Mouse (Mus musculus): Measurements from ENCODE around the gene Fli1. TPM values are rescaled to one million over a fixed set of nuclear protein-coding genes. Genes with fewer than 3 reads are reported as not detected.
A peak's percentile ranks its signal among the peaks of the same experiment; 100 is the strongest.

Gene Fli1
- polyA plus RNA-seq, 1 experiment from 2014 or later, result 55.6 TPM

GRCm38 (mm10) chr9:32415952-32416351 is 126.7 kb downstream of the Fli1 start:
- Histone ChIP-seq H3K9ac (replicated peaks) (no peak overlapping the region), H3K36me3 (peaks cover 14% of the 10 kb centered on the region), H3K9me3 (no peaks in the 10 kb centered on the region), H3K4me1 (replicated peaks) (peaks cover 12% of the 10 kb centered on the region), H3K27me3 (no peaks in the 10 kb centered on the region), H3K27ac (no peak overlapping the region), H3K4me2 (no peak overlapping the region), H3K4me3 (replicated peaks) (no peak overlapping the region)
- WGBS, result 95% methylated on average over 3 of the region's 3 CpGs
- ATAC-seq (ENCODE audit: insufficient number of reproducible peaks, insufficient read depth, low FRiP score, low TSS enrichment, low read depth), result no peak

GRCm38 (mm10) chr9:32414956-32415355 is 127.7 kb downstream of the Fli1 start:
- no peak overlapping the region for H3K9ac ChIP-seq (replicated peaks)
- H3K36me3 ChIP-seq, result peaks cover 8% of the 10 kb centered on the region
- no peaks in the 10 kb centered on the region for H3K9me3 ChIP-seq
- H3K4me2 ChIP-seq, result no peak overlapping the region
- 67% methylated on average over 1 of the region's 1 CpGs for WGBS
- ATAC-seq (ENCODE audit: insufficient number of reproducible peaks, insufficient read depth, low FRiP score, low TSS enrichment, low read depth), result no peak
- no peak overlapping the region for H3K27ac ChIP-seq
- H3K27me3 ChIP-seq, result no peaks in the 10 kb centered on the region
- H3K4me3 ChIP-seq (replicated peaks), result no peak overlapping the region
- peaks cover 20% of the 10 kb centered on the region for H3K4me1 ChIP-seq (replicated peaks)

DNA sequence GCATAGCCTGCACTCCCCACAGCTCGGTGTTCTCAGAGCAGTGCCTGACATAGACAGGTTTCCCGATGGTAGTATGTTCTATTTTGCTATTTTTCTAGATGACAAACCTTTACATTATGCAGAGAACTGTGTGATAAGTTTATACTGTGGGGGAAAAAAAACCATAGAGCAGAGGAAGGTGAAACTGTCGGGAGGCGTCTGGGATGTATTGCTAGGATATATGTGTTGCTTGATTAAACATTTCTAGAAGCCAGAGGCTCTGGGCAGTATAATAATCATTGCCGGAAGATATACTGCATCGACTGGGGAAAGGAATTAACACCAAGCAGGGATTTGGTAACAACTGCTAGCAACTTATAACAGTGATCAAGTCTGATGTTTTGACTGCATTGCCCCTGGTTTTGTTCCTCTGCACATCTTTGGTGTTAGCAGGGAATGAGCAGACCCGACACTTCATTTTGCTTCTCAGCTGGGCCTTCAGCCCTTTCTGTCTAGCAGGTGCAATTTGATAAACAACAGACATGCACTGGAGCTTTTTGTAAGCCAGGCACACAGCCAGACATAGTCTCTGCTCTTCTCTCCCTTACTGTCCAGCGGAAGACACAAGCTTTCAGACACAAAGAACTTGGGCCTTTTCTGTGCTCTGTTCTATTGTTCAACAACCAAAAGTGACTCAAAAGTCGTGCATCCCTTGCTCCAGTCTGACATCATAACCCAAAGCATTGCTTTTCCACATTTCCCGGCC is 129.7 kb downstream of the Fli1 start:
- Histone ChIP-seq H3K9ac (replicated peaks) (no peak overlapping the region), H3K4me1 (replicated peaks) (peaks cover 30% of the 10 kb centered on the region), H3K27me3 (peaks cover 10% of the 10 kb centered on the region; the same call in 1 of the 2 replicates), H3K27ac (no peak overlapping the region), H3K9me3 (no peaks in the 10 kb centered on the region), H3K4me3 (replicated peaks) (no peak overlapping the region), H3K4me2 (no peak overlapping the region), H3K36me3 (no peaks in the 10 kb centered on the region)
- no peak for ATAC-seq (ENCODE audit: insufficient number of reproducible peaks, insufficient read depth, low FRiP score, low TSS enrichment, low read depth)
- 64% methylated on average over 10 of the region's 10 CpGs for WGBS

GRCm38 (mm10) chr9:32411507-32411906 is 131.2 kb downstream of the Fli1 start:
- Histone ChIP-seq H3K36me3 (no peaks in the 10 kb centered on the region), H3K4me3 (replicated peaks) (no peak overlapping the region), H3K27me3 (peaks cover 17% of the 10 kb centered on the region), H3K4me1 (replicated peaks) (peaks cover 21% of the 10 kb centered on the region), H3K9ac (replicated peaks) (no peak overlapping the region), H3K27ac (no peak overlapping the region), H3K9me3 (no peaks in the 10 kb centered on the region), H3K4me2 (no peak overlapping the region)
- ATAC-seq (ENCODE audit: insufficient number of reproducible peaks, insufficient read depth, low FRiP score, low TSS enrichment, low read depth), result no peak
- 90% methylated on average over 5 of the region's 5 CpGs for WGBS

- no peak overlapping the region for H3K4me3 ChIP-seq (replicated peaks)
- H3K27ac ChIP-seq, result peak overlapping the region; percentile 96
- ATAC-seq (ENCODE audit: insufficient number of reproducible peaks, insufficient read depth, low FRiP score, low TSS enrichment, low read depth), result no peak
- WGBS, result 89% methylated on average over 5 of the region's 5 CpGs
- peaks cover 29% of the 10 kb centered on the region for H3K4me1 ChIP-seq (replicated peaks)
- no peaks in the 10 kb centered on the region for H3K36me3 ChIP-seq
- H3K27me3 ChIP-seq, result peaks cover 17% of the 10 kb centered on the region
- no peaks in the 10 kb centered on the region for H3K9me3 ChIP-seq
- no peak overlapping the region for H3K4me2 ChIP-seq
- H3K9ac ChIP-seq (replicated peaks), result no peak overlapping the region
Observed at GRCm38 (mm10) chr9:32410671-32411070, 132.0 kb downstream of the Fli1 start.

GRCm38 (mm10) chr9:32409060-32409961 is 133.3 kb downstream of the Fli1 start:
- ATAC-seq (ENCODE audit: insufficient number of reproducible peaks, insufficient read depth, low FRiP score, low TSS enrichment, low read depth), result peak; percentile 65
- peak overlapping the region; percentile 96 for H3K27ac ChIP-seq
- peak overlapping the region; percentile 93 for H3K4me2 ChIP-seq
- H3K9ac ChIP-seq (replicated peaks), result peak overlapping the region; percentile 87
- H3K4me3 ChIP-seq (replicated peaks), result peak overlapping the region; percentile 55
- no peaks in the 10 kb centered on the region for H3K9me3 ChIP-seq
- H3K27me3 ChIP-seq, result peaks cover 17% of the 10 kb centered on the region
- H3K36me3 ChIP-seq, result no peaks in the 10 kb centered on the region
- peaks cover 32% of the 10 kb centered on the region for H3K4me1 ChIP-seq (replicated peaks)
- WGBS, result under 1% methylated on average over 47 of the region's 47 CpGs

GRCm38 (mm10) chr9:32408730-32409059 is 134.0 kb downstream of the Fli1 start:
- peak overlapping the region; percentile 93 for H3K4me2 ChIP-seq
- peak overlapping the region; percentile 96 for H3K27ac ChIP-seq
- H3K27me3 ChIP-seq, result peaks cover 17% of the 10 kb centered on the region
- H3K9me3 ChIP-seq, result no peaks in the 10 kb centered on the region
- H3K4me1 ChIP-seq (replicated peaks), result peaks cover 32% of the 10 kb centered on the region
- no peak for ATAC-seq (ENCODE audit: insufficient number of reproducible peaks, insufficient read depth, low FRiP score, low TSS enrichment, low read depth)
- peak overlapping the region; percentile 55 for H3K4me3 ChIP-seq (replicated peaks)
- 9% methylated on average over 8 of the region's 8 CpGs for WGBS
- H3K36me3 ChIP-seq, result no peaks in the 10 kb centered on the region
- H3K9ac ChIP-seq (replicated peaks), result peak overlapping the region; percentile 87

- no peaks in the 10 kb centered on the region for H3K9me3 ChIP-seq
- no peaks in the 10 kb centered on the region for H3K36me3 ChIP-seq
- no peak overlapping the region for H3K4me3 ChIP-seq (replicated peaks)
- H3K27me3 ChIP-seq, result peaks cover 17% of the 10 kb centered on the region
- peaks cover 28% of the 10 kb centered on the region for H3K4me1 ChIP-seq (replicated peaks)
- 0 out of 2 replicates have a peak, but pooled peaks have one; percentile 27 for ATAC-seq (ENCODE audit: insufficient number of reproducible peaks, insufficient read depth, low FRiP score, low TSS enrichment, low read depth)
- H3K4me2 ChIP-seq, result no peak overlapping the region
- WGBS, result 34% methylated on average over 11 of the region's 11 CpGs
- H3K9ac ChIP-seq (replicated peaks), result no peak overlapping the region
- no peak overlapping the region for H3K27ac ChIP-seq
Observed at GRCm38 (mm10) chr9:32405191-32405925, 137.3 kb downstream of the Fli1 start.

DNA sequence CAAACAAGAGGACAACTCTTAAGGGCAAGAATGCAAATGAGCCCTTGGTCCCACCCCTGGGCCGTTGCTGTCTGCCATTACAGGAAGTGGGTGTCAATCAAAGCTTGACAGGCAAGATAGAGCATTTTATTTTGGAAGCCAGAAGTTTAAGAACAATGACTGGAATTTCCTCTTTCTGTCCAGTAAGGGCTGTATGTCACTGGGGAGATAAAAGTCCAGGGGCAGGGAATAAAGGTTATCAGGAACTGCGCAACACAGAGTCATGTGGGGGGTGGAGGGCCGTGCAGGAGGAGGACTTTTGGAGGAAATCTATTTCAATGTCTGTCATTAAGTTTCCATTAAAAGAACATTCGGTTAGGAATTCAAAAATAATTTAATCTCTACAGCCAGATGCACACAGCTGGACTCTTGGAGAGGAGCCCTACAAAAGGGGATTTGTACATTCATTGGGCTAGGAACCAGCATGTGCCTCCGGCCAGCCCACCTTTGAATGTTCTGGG is 141.9 kb downstream of the Fli1 start:
- H3K4me1 ChIP-seq (replicated peaks), result peaks cover 3% of the 10 kb centered on the region
- H3K27me3 ChIP-seq, result no peaks in the 10 kb centered on the region
- H3K36me3 ChIP-seq, result no peaks in the 10 kb centered on the region
- WGBS, result 75% methylated on average over 5 of the region's 5 CpGs
- ATAC-seq (ENCODE audit: insufficient number of reproducible peaks, insufficient read depth, low FRiP score, low TSS enrichment, low read depth), result no peak
- no peaks in the 10 kb centered on the region for H3K9me3 ChIP-seq
- H3K9ac ChIP-seq (replicated peaks), result no peak overlapping the region
- no peak overlapping the region for H3K4me2 ChIP-seq
- H3K27ac ChIP-seq, result no peak overlapping the region
- H3K4me3 ChIP-seq (replicated peaks), result no peak overlapping the region

GRCm38 (mm10) chr9:32400212-32400611 is 142.4 kb downstream of the Fli1 start:
- H3K9ac ChIP-seq (replicated peaks), result no peak overlapping the region
- H3K4me2 ChIP-seq, result no peak overlapping the region
- WGBS, result 91% methylated on average over 2 of the region's 2 CpGs
- no peak for ATAC-seq (ENCODE audit: insufficient number of reproducible peaks, insufficient read depth, low FRiP score, low TSS enrichment, low read depth)
- H3K27ac ChIP-seq, result no peak overlapping the region
- no peaks in the 10 kb centered on the region for H3K36me3 ChIP-seq
- no peak overlapping the region for H3K4me3 ChIP-seq (replicated peaks)
- H3K27me3 ChIP-seq, result no peaks in the 10 kb centered on the region
- no peaks in the 10 kb centered on the region for H3K4me1 ChIP-seq (replicated peaks)
- no peaks in the 10 kb centered on the region for H3K9me3 ChIP-seq

DNA sequence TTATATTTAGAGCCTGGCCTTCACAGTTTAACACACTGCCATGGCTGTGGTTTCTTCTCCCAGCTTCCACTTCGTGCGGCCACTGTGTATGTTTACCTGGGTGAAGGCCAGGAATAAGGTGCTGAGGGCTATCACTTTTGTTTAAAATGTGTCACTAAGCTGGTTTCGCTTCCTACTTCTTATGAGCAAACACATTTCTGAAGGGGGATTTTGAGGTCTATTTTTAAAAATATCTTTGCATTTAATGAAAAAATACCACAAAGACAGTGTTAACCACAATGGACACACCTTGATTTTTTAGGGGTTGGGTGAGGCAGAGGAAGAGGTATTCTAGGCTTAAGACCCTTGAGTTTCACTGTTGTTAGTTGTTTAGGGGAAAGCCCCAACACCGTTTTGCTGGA is 147.9 kb downstream of the Fli1 start:
- no peaks in the 10 kb centered on the region for H3K4me1 ChIP-seq (replicated peaks)
- no peak for ATAC-seq (ENCODE audit: insufficient number of reproducible peaks, insufficient read depth, low FRiP score, low TSS enrichment, low read depth)

More for the DNA sequence above, 147.9 kb downstream of the Fli1 start:
- Histone ChIP-seq H3K9ac (replicated peaks) (no peak overlapping the region), H3K27me3 (no peaks in the 10 kb centered on the region), H3K9me3 (no peaks in the 10 kb centered on the region), H3K4me3 (replicated peaks) (no peak overlapping the region), H3K36me3 (no peaks in the 10 kb centered on the region), H3K27ac (no peak overlapping the region), H3K4me2 (no peak overlapping the region)
- WGBS, result 95% methylated on average over 4 of the region's 4 CpGs
